Mouse (Mus musculus): ENCODE data around the gene Olfr1437. TPM values are rescaled to one million over a fixed set of nuclear protein-coding genes. Genes with fewer than 3 reads are reported as not detected.
"Not testable (repeated sequence)": the region's sequence is repeated elsewhere in the genome, so short reads cannot be mapped to it uniquely, and the experiment has no call there.

Gene Olfr1437
- total RNA-seq (2021): not detected

GRCm38 (mm10) chr19:12325001-12325400, at the start of gene Olfr1437:
Olfr1437 (minus strand) TSS chr19:12325101.
- DNase-seq (ENCODE audit: extremely low spot score in 1 of 2, low spot score in 1 of 2): no peak

GRCm38 (mm10) chr19:12374465-12375025, 49.6 kb upstream of the Olfr1437 start:
- DNase-seq (ENCODE audit: extremely low spot score in 1 of 2, low spot score in 1 of 2): peak; percentile 40 to 42

GRCm38 (mm10) chr19:12373004-12373403, 48.1 kb upstream of the Olfr1437 start:
- DNase-seq (ENCODE audit: extremely low spot score in 1 of 2, low spot score in 1 of 2): no peak

GRCm38 (mm10) chr19:12335810-12336209, 10.9 kb upstream of the Olfr1437 start, which contains the start of gene Olfr1438-ps1:
Olfr1438-ps1 (minus strand) TSS chr19:12335910.
- no peak for DNase-seq (ENCODE audit: extremely low spot score in 1 of 2, low spot score in 1 of 2)

- DNase-seq (ENCODE audit: extremely low spot score in 1 of 2, low spot score in 1 of 2): not testable (repeated sequence)
These were observed 25.9 kb downstream of the Olfr1437 start, which contains the start of gene Olfr1436 for GRCm38 (mm10) chr19:12299030-12299429. Olfr1436 (minus strand) TSS chr19:12299130.

- DNase-seq (ENCODE audit: extremely low spot score in 1 of 2, low spot score in 1 of 2): no peak
These were observed 31.9 kb downstream of the Olfr1437 start for GRCm38 (mm10) chr19:12292979-12293378.

GRCm38 (mm10) chr19:12279554-12279953, 45.3 kb downstream of the Olfr1437 start, which contains the start of gene Olfr1434:
Olfr1434 (plus strand) TSS chr19:12279854.
- DNase-seq (ENCODE audit: extremely low spot score in 1 of 2, low spot score in 1 of 2): no peak

Other genes starting within 250 kb of the Olfr1437 start
- gene Olfr1425, start 247.4 kb downstream of the Olfr1437 start, total RNA-seq (2021): not detected
- gene Olfr1426, start 233.1 kb downstream of the Olfr1437 start, total RNA-seq (2021): not detected
- not detected for gene Olfr1427, start 221.8 kb downstream of the Olfr1437 start, total RNA-seq (2021)
- not detected for gene Olfr1428, start 209.2 kb downstream of the Olfr1437 start, total RNA-seq (2021)
- gene Olfr76, start 201.9 kb downstream of the Olfr1437 start, total RNA-seq (2021): not detected
- gene Olfr1555-ps1, start 155.0 kb downstream of the Olfr1437 start, total RNA-seq (2021): not detected
- not detected for gene Olfr1431, start 124.5 kb downstream of the Olfr1437 start, total RNA-seq (2021)
- gene Olfr1432, start 92.5 kb downstream of the Olfr1437 start, total RNA-seq (2021): not detected
- gene Olfr262, start 83.4 kb downstream of the Olfr1437 start, total RNA-seq (2021): not detected
- not detected for gene Olfr235, start 64.1 kb downstream of the Olfr1437 start, total RNA-seq (2021)
- not detected for gene Olfr1434, start 45.2 kb downstream of the Olfr1437 start, total RNA-seq (2021)
- gene Olfr1436, start 26.0 kb downstream of the Olfr1437 start, total RNA-seq (2021): not detected
- gene Olfr1438-ps1, start 10.8 kb upstream of the Olfr1437 start, total RNA-seq (2021): not detected
- gene Olfr1440, start 62.2 kb upstream of the Olfr1437 start, total RNA-seq (2021): not detected
- gene Olfr1441, start 92.3 kb upstream of the Olfr1437 start, total RNA-seq (2021): not detected
- gene Pfpl, start 102.8 kb upstream of the Olfr1437 start, total RNA-seq (2021): not detected
- gene Mpeg1, start 135.7 kb upstream of the Olfr1437 start, total RNA-seq (2021): 1 to 10 TPM; 8.1 to 9.5 TPM
- gene Dtx4, start 176.4 kb upstream of the Olfr1437 start, total RNA-seq (2021): 10 to 100 TPM; 32.8 to 34.8 TPM
- 1 to 10 TPM; 1.3 to 2.0 TPM for gene Fam111a, start 220.6 kb upstream of the Olfr1437 start, total RNA-seq (2021)